Mouse (Mus musculus): ENCODE results near the gene Bloc1s5.
A peak's percentile ranks its signal among the peaks of the same experiment; 100 is the strongest.
"Not testable (repeated sequence)": the region's sequence is repeated elsewhere in the genome, so short reads cannot be mapped to it uniquely, and the experiment has no call there.

Bloc1s5 gene

GRCm38 (mm10) chr13:38634800-38635269 is at the start of gene Bloc1s5:
TSS of gene Bloc1s5 (minus strand) at chr13:38635109.
- peak; percentile 98 for DNase-seq (ENCODE audit: low read depth, low spot score)

- DNase-seq (ENCODE audit: low read depth, low spot score) = no peak
These were observed 37.4 kb upstream of the Bloc1s5 start for GRCm38 (mm10) chr13:38672336-38672735.

DNA sequence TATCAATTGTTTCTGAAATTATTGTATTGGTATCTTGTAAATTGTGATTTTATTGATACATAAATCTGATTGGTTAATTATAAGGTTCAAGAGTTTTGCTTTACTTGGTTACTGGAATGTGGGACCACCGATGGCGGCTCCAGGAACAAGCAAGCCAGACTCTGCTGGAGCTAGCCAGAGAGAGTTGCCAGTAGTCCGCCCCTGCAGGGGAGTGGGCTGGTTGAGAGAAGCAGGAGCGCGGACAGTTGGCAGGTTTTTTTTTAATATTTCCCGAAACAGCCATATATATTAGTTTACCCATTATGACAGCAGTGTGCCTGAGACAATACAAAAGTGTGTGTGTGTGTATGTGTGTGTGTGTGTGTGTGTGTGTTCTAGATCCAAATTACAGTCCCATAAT is 36.5 kb upstream of the Bloc1s5 start:
- not testable (repeated sequence) for DNase-seq (ENCODE audit: low read depth, low spot score)

GRCm38 (mm10) chr13:38670051-38670450 is 35.1 kb upstream of the Bloc1s5 start:
- DNase-seq (ENCODE audit: low read depth, low spot score) = no peak

DNA sequence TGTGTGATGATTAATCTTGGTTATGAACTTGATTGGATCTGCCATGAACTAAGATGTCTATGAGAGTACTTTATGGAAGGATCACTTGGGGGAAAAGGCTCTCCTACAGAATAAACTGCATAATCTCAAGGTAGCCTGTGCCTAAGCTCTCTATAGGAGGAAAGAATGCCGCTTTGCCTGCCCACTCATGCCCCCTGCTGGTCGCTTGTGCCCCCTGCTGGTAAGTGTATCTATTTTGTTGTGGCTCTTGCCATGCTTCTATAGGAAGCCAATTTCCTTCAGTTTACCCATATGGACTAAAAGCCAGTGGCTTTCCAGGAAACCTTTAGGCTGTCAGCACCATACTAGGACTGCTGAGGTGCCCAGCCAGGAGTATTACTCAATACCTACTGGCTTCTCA is 33.6 kb upstream of the Bloc1s5 start:
- DNase-seq (ENCODE audit: low read depth, low spot score) = peak; percentile 79

GRCm38 (mm10) chr13:38664753-38665152 is 29.8 kb upstream of the Bloc1s5 start:
- no peak for DNase-seq (ENCODE audit: low read depth, low spot score)

GRCm38 (mm10) chr13:38659524-38660136 is 24.7 kb upstream of the Bloc1s5 start:
- DNase-seq (ENCODE audit: low read depth, low spot score) = no peak

- peak; percentile 98 for DNase-seq (ENCODE audit: low read depth, low spot score)
These were observed 23.8 kb upstream of the Bloc1s5 start, which contains the start of gene Eef1e1 for GRCm38 (mm10) chr13:38658528-38659280. TSS of gene Eef1e1 (minus strand) at chr13:38659058.

DNA sequence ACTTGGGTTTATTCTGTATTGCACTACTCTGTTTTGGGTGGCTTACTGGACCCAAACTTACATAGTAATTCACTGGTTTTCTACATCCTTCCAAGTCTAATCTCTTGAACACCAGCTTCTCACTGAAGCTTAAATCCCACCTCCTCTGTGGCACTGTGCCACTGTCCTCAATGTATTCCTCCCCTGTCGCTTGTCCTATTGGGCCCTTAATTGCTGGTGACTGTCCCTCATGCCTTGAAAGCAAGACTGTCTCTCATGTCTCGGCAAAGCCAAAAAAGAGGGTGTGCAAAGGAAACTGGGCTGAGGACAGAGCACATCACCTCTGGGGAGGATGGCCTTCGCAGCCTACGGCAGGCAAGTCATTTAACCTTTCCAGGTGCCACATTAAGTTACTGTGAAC is 23.0 kb upstream of the Bloc1s5 start:
- no peak for DNase-seq (ENCODE audit: low read depth, low spot score)

DNA sequence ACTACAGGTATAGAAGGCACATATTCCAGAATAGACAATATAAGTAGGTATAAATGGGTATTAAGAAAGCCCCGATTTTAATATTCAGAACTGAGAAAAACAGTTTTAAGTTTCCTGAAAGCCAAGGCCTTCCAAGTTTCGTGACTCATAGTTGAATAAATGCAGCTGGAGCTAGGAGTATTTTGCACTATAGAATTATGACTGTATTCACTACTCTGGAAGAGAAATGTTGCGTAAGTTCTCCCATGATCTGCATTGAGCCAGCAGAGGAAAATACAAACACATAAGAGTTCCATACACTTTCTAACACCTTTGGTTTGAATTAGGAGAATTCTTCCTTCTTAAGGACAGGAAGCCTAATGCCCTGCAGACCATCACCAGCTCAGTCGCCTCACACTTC is 15.4 kb upstream of the Bloc1s5 start:
- no peak for DNase-seq (ENCODE audit: low read depth, low spot score)

DNA sequence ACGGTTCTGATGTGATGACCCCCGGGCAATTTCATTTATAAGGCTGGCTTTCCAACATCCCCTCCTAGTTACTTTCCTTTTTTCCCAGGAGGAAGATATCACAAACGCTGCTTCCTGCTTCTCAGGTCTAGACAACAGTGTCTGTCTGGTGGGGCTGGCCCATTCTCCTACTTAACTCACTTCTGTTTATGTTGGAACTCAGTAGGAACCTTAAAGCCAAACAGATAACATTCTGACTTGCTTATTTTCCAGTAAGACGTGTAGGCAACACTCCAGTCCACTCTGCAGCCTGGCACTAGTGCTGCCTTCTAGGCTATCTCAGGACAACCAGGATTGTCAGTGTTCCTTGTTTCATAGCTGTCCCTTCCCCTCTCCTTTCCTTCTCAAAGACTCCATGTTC is 14.2 kb upstream of the Bloc1s5 start:
- no peak for DNase-seq (ENCODE audit: low read depth, low spot score)

GRCm38 (mm10) chr13:38641414-38641813 is 6.5 kb upstream of the Bloc1s5 start:
- DNase-seq (ENCODE audit: low read depth, low spot score) = no peak

DNA sequence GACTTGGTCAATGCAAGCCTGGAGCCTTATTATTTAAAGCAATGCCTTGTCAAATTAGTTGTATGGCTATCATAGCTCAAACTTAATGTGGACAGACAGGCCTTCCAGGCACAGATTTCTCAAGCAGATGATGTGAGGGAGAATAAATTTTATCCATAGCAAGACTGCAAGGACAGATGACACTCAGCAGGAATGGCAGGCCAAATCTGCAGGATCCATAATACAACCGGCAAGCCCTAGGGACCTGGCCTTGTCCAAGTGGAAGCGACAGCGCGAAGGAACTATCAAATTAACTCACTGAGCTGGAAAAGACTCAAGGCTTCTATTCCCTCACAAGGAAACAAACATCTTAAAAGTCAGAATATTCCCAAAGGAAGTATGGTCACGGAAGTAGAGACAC is 6.1 kb upstream of the Bloc1s5 start:
- no peak for DNase-seq (ENCODE audit: low read depth, low spot score)

DNA sequence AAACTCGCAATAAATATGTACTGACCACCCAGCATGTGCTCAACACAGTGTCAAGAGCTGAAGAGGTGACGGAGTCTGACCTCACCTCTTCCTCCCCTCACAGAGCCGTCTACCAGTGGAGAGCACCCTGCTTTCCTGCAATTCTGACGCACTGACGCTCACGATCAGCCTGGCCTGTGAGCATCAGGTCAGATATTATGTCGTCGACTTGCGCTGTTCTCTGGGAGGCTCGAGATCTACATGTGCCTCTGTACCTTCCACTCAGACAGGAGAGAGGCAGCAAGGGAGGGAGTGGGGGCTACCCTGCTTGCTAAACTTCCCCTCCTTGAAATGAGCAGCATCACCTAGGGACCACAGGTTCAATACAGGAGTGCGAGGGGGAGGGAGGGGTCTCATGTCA is 3.8 kb upstream of the Bloc1s5 start:
- DNase-seq (ENCODE audit: low read depth, low spot score) = no peak

DNA sequence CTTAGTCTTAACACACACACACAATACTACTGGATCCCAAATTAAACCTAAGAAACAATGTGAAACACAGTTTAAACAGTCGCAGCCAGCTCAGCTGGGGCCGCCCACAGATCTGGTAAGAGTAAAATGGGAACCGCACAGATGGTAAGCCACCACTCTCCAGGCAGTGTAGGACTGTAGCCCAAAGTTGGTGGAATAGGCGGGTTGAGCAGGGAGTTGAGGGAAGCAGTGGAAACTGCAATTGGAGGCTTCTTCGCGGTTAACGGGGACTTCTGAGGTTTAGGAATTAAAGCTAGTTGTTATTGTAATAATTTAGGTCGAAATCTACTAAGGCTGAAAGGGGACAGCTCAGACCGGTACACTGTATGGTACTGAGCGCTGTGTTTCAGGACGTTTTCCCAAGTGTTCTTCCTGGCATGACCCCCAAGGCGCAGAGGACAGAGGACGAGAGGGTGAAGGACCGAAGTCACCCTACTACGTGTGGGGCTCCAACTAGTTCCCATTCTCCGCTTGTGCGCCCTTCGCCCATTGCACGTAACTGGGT is 581 bp downstream of the Bloc1s5 start:
- peak; percentile 38 for DNase-seq (ENCODE audit: low read depth, low spot score)

DNA sequence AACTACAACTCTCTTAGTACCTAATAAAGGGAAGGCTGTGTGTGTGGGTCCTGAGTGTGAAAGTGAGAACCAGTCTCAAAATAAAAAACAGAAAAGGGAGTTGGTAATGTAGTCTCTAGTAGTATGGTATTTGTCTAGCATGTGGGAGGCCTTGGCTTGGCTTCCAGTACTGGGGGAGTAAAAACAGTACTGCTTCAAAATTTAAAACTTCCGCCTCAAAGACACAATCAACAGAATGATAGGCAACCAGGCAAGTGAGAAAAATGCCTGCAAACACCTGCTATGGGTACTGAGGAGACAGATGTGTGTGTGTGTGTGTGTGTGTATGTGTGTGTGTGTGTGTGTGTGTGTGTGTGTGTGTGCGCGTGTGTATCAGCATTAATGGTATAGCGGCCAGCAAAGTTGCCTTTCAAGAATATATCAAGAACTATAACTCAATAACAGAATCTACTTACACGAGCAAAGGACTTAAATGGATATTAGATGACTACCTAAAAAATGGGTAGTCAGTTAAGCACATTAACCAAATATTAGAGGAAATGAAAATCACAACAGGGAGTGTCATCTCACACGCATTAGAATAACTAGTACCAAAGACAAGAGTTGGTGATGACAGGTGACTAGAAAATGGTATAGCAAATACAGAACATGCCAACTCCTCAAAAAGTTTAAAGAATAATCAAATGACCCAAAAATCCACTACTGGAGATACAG is 1.5 kb downstream of the Bloc1s5 start:
- no peak for DNase-seq (ENCODE audit: low read depth, low spot score)

- no peak for DNase-seq (ENCODE audit: low read depth, low spot score)
These were observed 2.4 kb downstream of the Bloc1s5 start for GRCm38 (mm10) chr13:38632556-38632955.

DNA sequence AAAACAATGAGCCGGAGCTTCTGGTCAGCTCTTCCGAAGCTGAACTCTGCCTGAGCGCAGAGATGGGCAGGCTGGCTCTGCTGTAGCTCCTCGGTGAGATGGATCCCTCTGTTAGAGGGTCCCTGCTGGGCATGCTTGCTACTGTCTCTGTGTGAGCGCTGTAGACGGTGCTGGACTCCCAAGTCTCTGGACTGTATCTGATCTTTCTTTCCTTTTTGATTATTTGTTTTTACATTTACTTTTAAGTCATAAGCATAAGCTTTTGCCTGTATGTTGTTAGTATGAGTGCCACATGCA is 8.7 kb downstream of the Bloc1s5 start:
- DNase-seq (ENCODE audit: low read depth, low spot score) = no peak

- DNase-seq (ENCODE audit: low read depth, low spot score) = peak; percentile 36
These were observed 9.2 kb downstream of the Bloc1s5 start for GRCm38 (mm10) chr13:38625492-38626228.

- DNase-seq (ENCODE audit: low read depth, low spot score) = no peak
These were observed 10.5 kb downstream of the Bloc1s5 start for GRCm38 (mm10) chr13:38624292-38624902.

- no peak for DNase-seq (ENCODE audit: low read depth, low spot score)
These were observed 11.6 kb downstream of the Bloc1s5 start for GRCm38 (mm10) chr13:38623296-38623695.

Data from ZHBTc4 (cell line).